Mouse (Mus musculus) C2C12 (cell line): ENCODE data around the gene Cdkl4. TPM values are rescaled to one million over a fixed set of nuclear protein-coding genes. Genes with fewer than 3 reads are reported as not detected.

Experiments used
- H3K27me3 ChIP-seq: one replicate; pipeline ENCODE4 v1.6.1; 2011; ENCODE audit not compliant: control insufficient read depth, insufficient read depth, insufficient read length
- H3K36me3 ChIP-seq: one replicate; pipeline ENCODE4 v1.6.1; 2011; ENCODE audit not compliant: control insufficient read depth, insufficient read depth
- H3K4me3 ChIP-seq: one replicate; pipeline ENCODE4 v1.5.1; 2011; ENCODE audit warnings: mild to moderate bottlenecking, control low read depth; ENCODE audit not compliant: poor library complexity, insufficient read depth, severe bottlenecking
- H3K79me2 ChIP-seq: one replicate; pipeline ENCODE4 v1.6.1; 2011; ENCODE audit not compliant: control insufficient read depth, insufficient read depth
- H3K79me3 ChIP-seq: one replicate; pipeline ENCODE4 v1.6.1; 2011; ENCODE audit warnings: low read depth, control low read depth
- H3ac ChIP-seq: one replicate; pipeline ENCODE3; 2011; ENCODE audit warnings: low read depth; ENCODE audit not compliant: control insufficient read depth, insufficient read length
- CEBPB ChIP-seq: IDR thresholded peaks from one replicate; pipeline ENCODE4 v1.6.1; 2011; ENCODE audit warnings: low read depth, mild to moderate bottlenecking, control low read depth, moderate library complexity
- CTCF ChIP-seq: IDR thresholded peaks from one replicate; pipeline ENCODE4 v1.5.1; 2011; ENCODE audit not compliant: control insufficient read depth, insufficient read depth, insufficient read length
- FOSL1 ChIP-seq: IDR thresholded peaks from one replicate; pipeline ENCODE4 v1.8.0; 2011; ENCODE audit warnings: mild to moderate bottlenecking, low read length; ENCODE audit not compliant: poor library complexity, insufficient read depth, severe bottlenecking
- MAX ChIP-seq: IDR thresholded peaks from one replicate; pipeline ENCODE4 v1.6.1; 2011; ENCODE audit warnings: mild to moderate bottlenecking, control low read depth
- MYOD1 ChIP-seq: IDR thresholded peaks from one replicate; pipeline ENCODE4 v1.6.1; 2011; ENCODE audit warnings: low read depth; ENCODE audit not compliant: control insufficient read depth, insufficient read length
- MYOG ChIP-seq: IDR thresholded peaks from one replicate; pipeline ENCODE4 v1.6.1; 2011; ENCODE audit not compliant: control insufficient read depth, insufficient read length; ENCODE audit errors: extremely low read depth
- USF1 ChIP-seq: IDR thresholded peaks from one replicate; pipeline ENCODE4 v1.6.1; 2011; ENCODE audit warnings: low read depth, mild to moderate bottlenecking, control low read depth, moderate library complexity
- polyA plus RNA-seq: library from polyadenylated mRNA; unstranded; fragments of >200 nt; fragmentation: generic; extraction: Trizol; gene quantifications from one replicate; pipeline ENCODE4 v1.2.1, GENCODE M21; 2012; ENCODE audit warnings: missing spikeins

The Cdkl4 gene
- polyA plus RNA-seq, 1 experiment = not detected

DNA sequence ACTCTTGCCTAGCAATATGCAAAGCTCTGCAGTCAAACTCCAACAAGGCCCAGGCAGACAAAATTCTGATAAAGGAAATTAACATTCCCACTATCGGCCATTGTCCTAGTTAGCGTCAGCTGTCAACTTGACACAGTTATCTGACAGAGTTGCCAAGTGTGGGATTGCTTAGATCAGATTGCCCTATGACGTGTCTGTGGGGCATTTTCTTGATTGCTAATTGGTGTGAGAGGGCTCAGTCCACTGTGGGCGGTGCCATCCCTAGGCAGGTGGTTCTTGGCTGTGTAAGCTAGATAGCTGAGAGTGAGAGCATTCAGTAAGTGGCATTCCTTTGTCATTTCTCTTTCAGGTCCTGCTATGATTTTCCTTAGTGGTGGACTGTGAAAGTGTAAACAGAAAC lies 72.3 kb downstream of the Cdkl4 start:
- Histone ChIP-seq H3K79me3 (no peaks in the 10 kb centered on the region), H3K36me3 (no peaks in the 10 kb centered on the region), H3K27me3 (no peaks in the 10 kb centered on the region), H3K79me2 (no peaks in the 10 kb centered on the region), H3ac (no peak overlapping the region), H3K4me3 (no peak overlapping the region)
- TF ChIP-seq MAX = no peak
- no peak for TF ChIP-seq MYOG
- no peak for TF ChIP-seq USF1
- no peak for TF ChIP-seq MYOD1
- no peak for TF ChIP-seq CEBPB
- no peak for TF ChIP-seq FOSL1
- TF ChIP-seq CTCF = no peak

DNA sequence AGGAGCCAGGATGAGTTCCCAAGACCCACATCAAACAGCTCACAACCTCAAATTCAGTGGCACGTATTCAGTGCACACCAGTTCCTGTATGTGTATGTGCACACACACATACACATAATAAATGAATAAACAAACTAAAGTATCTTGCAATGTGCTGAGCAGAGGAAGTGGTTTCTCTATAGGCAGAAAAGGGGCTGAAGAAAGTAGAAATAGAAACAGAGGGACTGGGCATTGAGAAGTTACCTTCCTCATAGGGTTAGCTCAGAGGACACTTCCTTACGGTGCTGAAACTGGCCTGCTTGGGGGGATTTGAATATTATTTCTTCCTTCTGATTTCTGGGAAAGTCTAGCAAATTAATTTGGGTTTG lies 75.8 kb downstream of the Cdkl4 start:
- Histone ChIP-seq H3ac (no peak overlapping the region), H3K79me3 (no peaks in the 10 kb centered on the region), H3K27me3 (no peaks in the 10 kb centered on the region), H3K79me2 (no peaks in the 10 kb centered on the region), H3K36me3 (no peaks in the 10 kb centered on the region), H3K4me3 (no peak overlapping the region)
- TF ChIP-seq MYOD1 = no peak
- no peak for TF ChIP-seq FOSL1
- TF ChIP-seq USF1 = no peak
- no peak for TF ChIP-seq CTCF
- no peak for TF ChIP-seq MYOG
- TF ChIP-seq MAX = no peak
- no peak for TF ChIP-seq CEBPB

DNA sequence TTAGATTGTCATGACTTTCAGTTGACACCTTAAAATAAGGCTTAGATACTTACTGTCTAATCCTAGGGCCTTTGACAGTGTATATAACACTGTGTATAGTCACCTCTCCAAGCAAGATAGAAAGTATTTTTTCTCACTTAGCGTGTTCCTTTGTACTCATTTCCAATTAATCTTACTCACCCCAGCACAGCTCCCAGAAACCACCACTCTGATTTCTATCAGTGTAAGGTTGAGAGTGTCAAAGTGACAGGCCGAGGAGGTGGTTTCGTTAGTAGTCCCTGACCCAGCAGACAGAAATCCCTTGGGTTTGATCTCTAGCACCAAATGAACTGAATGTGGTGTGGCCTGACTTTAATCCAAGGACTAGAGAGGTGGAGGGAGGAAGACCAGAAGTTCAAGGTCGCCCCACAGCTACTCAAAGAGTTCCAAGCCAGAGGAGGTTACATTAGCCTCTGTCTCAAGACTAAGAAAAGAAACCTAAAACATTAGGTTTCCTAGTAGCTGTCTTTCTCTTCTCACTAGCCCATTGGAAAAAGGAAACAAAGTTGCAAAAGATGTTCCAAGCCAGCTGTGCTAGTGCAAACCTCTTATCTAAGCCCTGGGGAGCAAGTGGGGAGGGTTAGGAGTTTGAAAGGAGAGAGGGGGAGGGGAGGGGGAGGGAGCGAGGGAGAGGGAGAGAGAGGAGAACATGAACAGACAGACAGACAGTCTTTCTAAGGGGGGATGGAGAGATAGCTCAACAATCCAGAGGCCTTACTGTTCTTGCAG lies 76.4 kb downstream of the Cdkl4 start:
- Histone ChIP-seq H3K79me2 (no peaks in the 10 kb centered on the region), H3K4me3 (no peak overlapping the region), H3K79me3 (no peaks in the 10 kb centered on the region), H3ac (no peak overlapping the region), H3K36me3 (no peaks in the 10 kb centered on the region), H3K27me3 (no peaks in the 10 kb centered on the region)
- TF ChIP-seq MYOD1 = no peak
- no peak for TF ChIP-seq CEBPB
- no peak for TF ChIP-seq MAX
- no peak for TF ChIP-seq USF1
- no peak for TF ChIP-seq CTCF
- TF ChIP-seq FOSL1 = no peak
- TF ChIP-seq MYOG = no peak

DNA sequence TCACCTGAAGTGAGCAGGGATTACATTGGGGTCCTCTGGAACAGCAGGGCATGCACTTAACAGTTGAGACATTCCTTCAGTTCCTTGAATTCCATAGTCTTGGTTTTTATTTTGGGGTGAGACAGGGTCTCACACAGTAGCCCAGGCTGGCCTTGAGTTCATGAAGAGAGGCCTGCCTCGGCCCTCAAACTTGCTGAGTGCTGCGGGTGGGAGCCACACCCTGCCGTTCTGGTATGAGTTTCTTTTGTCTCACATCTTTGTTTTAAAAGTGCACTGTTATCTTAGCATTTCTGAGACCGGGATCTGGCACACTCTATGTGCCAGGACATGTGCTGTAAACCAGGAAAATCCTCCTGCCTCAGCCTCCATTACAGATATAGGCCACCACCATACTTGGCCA lies 77.6 kb downstream of the Cdkl4 start:
- H3K79me3 ChIP-seq = no peaks in the 10 kb centered on the region
- no peak for TF ChIP-seq FOSL1
- no peak for TF ChIP-seq MYOD1
- no peak for TF ChIP-seq CTCF
- TF ChIP-seq CEBPB = no peak
- no peak for TF ChIP-seq USF1
- no peak for TF ChIP-seq MAX
- no peak for TF ChIP-seq MYOG
- no peaks in the 10 kb centered on the region for H3K27me3 ChIP-seq
- no peak overlapping the region for H3ac ChIP-seq
- H3K79me2 ChIP-seq = no peaks in the 10 kb centered on the region
- H3K36me3 ChIP-seq = no peaks in the 10 kb centered on the region
- H3K4me3 ChIP-seq = no peak overlapping the region

DNA sequence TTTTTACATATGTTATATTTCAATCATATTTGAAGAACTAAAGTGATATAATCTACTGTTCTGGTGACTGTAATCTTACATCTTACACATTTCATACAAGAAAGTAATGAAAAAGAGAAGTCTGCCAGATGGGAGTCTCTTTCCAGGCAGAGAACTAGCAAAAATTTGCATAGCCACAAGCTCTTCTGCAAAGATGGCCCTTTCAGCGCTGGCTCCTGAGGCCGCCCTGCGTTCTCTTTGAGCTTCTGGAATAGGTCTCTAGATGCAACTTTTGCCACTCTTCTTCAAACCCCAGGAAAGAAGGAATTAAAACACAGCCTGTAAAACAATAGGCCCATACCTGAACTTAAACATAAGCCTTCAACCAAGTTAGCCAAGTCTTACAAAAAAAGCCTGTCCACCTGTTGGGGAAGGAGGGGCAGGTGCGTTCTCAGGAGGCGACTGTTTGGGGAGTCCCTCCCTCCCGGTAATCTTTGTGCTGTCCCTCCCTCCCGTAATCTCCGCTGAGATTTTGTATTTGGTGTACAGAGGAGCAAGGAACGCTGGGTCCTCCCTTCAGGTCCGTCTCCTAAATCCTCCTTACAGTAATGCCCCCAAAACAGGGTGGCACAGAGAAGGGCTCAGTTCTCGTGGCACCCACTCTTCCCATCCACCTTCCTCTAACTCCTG lies 78.9 kb downstream of the Cdkl4 start:
- Histone ChIP-seq H3ac (no peak overlapping the region), H3K27me3 (no peaks in the 10 kb centered on the region), H3K79me3 (no peaks in the 10 kb centered on the region), H3K4me3 (no peak overlapping the region), H3K79me2 (no peaks in the 10 kb centered on the region), H3K36me3 (no peaks in the 10 kb centered on the region)
- TF ChIP-seq MYOD1 (no peak), FOSL1 (no peak), CTCF (no peak), USF1 (no peak), CEBPB (no peak), MAX (no peak), MYOG (no peak)

DNA sequence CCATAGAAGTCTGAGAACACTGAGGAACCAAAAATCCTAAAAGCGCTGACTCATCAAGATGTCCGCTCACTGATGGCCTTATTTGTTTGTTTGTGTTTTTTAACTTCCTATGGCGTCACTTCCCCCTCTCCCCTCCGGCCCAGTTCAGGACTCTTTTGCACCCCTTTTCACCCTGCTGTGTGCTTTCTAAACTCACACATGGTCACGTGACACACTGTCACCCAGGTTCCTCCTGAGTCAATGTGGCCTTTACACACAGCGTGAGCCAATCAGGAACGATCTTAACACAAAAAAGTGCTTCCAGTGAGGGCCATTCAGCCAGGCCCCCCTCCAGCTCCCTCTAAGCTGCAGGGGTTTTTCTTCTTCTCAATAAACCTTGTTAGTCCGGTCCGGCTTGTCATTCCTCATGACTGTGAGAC lies 80.4 kb downstream of the Cdkl4 start:
- Histone ChIP-seq H3K36me3 (no peaks in the 10 kb centered on the region), H3K79me2 (no peaks in the 10 kb centered on the region), H3K4me3 (no peak overlapping the region), H3ac (no peak overlapping the region), H3K27me3 (no peaks in the 10 kb centered on the region), H3K79me3 (no peaks in the 10 kb centered on the region)
- TF ChIP-seq MAX = no peak
- TF ChIP-seq CEBPB = no peak
- TF ChIP-seq MYOG = no peak
- TF ChIP-seq MYOD1 = no peak
- no peak for TF ChIP-seq USF1
- TF ChIP-seq CTCF = no peak
- no peak for TF ChIP-seq FOSL1
